Mouse (Mus musculus): Measurements from ENCODE around the gene Sdc4.
A peak's percentile ranks its signal among the peaks of the same experiment; 100 is the strongest.

Sdc4 gene

DNA sequence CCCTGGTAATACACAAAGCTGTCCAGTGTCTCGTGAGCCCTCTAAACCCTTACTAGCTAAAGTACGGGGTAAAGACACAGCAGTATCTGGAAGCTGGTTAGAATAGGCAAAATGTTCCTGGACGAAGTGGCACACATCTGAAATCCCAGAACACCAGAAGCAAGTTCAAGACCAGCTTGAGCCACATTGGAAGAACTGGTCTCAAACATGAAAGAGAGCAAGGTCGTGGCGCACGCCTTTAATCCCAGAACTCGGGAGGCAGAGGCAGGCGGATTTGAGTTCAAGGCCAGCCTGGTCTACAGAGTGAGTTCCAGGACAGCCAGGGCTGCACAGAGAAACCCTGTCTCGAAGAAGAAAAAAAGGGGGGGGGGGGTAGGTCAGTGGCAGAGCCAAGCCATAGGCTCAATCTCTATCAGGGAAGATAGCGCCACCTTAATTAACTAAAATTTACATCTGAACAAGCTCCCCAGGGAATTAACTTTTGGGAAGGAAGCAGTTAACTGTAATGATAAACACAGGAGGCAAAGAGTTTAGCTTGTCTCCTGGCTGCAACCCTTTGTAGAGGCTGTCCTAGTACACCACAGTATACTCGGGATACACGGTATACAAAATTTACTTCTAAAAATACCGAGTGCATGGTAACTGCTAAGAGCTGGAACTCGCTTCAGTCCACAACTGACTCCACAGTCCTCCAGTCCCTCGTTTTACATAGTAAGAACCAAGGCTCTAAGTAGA is 13.6 kb downstream of the Sdc4 start:
- DNase-seq, result no peak

- DNase-seq, result no peak
Measured at GRCm38 (mm10) chr2:164428451-164428850, 15.2 kb downstream of the Sdc4 start.

DNA sequence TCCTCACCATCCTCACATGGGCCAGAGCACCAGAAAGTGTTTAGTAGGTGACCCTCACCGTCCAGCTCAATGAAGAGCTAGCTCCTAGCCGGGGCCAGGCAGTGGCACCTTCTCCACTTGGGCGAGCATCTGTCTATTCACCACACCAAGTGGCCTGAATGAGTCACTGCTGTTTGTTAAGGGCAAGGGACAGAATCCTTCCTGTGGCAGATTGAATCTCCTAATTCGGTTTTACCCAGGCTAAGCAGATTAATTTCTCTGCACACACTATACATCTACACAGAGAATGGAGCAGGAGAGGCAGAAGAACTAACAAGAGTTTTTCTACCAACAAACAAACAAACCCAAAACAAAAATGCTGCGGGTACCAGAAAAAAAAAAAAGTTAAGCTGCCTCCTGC is 16.7 kb downstream of the Sdc4 start:
- no peak for DNase-seq

DNA sequence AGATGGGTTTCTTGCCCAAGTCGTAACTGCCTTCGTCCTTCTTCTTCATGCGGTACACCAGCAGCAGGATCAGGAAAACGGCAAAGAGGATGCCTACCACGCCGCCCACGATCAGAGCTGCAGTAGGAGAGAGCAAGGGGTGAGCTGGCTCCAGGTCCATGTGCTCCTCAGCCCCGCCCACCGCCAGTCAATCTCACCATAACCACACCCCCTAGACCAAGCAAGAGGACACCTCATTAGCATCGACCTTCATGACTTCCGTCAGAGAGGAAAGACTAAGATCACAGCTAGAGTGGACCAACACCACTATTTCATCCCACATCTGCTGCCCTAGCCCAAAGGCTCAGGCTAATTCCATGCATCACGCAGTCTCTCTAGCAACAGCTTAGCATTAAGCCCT is 17.6 kb downstream of the Sdc4 start:
- no peak for DNase-seq

DNA sequence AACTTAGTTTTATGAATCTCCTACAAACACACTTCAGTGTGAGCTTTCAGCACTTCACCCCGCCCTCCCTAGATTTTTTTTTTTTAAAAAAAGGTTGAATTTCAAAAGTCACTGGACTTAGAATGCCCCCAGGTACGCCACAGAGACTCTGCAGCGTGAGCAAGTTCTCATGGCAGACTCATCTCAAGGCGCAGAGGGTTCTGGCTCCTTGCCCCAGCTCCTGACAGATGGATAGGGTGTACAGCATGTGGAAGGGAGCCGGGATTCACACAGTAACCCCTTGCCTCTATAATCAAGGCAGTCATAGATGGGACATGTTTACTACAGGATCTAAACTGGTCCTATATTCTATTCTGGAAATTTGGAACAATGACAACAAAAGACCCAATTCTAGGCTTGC is 18.3 kb downstream of the Sdc4 start:
- no peak for DNase-seq

DNA sequence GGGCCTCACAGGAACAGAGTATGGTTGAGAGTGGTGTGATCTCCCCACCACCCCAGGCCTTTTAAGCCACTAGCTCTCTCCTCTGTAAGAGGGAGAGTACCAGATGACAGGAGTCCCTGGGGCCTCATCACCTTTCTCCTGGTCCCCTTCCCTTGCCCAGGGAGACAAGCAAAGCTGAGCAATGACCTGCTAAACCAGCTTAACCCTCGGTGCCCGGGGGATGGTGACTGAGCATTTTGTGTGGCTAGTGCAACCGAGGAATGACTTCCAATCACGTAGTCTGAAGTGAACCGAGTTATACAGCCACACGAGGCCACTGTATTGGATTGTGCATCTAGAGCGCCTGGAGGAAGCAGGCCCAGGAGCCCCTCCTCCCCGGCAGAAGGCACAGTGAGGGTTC is 19.3 kb downstream of the Sdc4 start:
- DNase-seq, result no peak

GRCm38 (mm10) chr2:164423464-164423863 is 20.2 kb downstream of the Sdc4 start:
- no peak for DNase-seq

GRCm38 (mm10) chr2:164422675-164423393 is 20.9 kb downstream of the Sdc4 start:
- no peak for DNase-seq

DNA sequence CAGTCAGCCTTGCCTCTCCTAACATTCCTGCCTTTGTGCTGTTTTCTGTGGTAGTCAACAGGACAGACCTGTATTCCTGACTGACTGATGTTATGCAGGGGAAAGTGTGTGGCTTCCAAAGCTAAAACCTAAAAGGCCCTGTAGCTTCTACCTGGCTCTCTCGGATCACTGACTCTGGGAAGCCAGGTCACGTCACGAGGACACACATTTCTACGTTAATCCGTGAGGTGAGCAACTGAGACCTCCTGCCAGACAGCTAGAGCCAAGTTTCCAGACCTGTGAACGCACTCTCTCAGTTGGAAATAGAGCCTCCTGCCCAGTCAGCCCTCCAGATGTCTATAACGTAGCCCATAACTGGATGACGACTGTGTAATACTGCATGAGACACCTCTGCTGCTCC is 21.7 kb downstream of the Sdc4 start:
- DNase-seq, result no peak

DNA sequence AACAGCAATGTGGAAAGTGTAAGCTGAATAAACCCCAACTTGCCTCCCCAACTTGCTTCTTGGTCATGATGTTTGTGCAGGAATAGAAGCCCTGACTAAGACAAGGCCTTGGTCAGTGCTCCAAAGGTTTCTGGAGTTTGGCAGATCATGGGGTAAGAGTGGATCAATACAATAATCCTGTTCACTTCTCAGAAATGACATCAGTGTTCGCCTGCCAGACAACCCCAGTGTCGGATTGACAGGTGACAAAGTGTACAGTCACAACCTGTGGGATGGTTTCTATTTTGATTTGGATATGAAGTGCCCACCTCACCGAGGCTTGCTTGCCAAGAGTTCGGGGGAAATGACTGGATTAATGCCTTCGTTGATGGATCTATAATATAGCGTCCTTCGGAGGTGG is 22.4 kb downstream of the Sdc4 start:
- no peak for DNase-seq

DNA sequence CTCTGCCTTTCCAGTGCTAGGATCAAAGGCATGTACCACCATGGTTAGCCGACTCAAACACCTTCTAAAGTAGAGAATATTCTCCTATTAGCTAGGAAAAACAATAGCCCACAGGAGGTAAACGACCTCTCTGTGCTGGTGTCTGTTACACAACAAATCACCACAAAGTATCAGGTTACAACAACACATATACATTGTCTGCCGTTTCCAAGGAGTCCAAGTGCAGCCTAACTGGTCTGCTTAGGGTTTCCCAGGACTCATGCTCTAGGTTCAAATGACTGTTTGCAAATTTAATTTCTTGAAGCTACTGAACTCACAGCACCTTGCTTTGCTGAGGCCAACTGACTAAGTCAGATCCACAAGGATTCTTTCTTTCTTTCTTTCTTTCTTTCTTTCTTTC is 24.2 kb downstream of the Sdc4 start:
- DNase-seq, result no peak

DNA sequence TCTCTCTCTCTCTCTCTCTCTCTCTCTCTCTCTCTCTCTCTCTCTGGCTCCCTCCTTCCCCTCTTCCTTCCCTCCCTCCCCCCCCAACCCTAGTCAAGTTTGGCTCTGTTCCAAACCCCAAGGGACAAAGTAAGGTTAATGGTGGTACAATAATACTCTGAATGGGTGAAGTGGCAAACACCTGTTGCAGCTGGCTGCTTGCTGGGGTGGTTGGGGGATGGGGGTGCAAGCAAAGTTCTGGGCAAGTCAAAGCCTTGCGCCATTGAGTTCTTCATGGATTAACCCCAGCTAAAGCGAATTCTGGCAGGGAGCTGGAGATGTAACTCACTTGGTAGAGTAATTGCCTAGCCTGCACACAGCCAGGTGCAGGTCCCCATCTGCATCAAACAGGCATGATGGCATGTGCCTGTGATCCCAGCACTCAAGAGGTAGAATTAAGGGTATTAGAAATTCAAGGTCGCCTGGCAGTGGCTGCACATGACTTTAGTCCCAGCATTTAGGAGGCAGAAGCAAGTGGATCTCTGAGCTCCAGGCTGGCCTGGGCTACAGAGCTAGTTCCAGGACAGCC is 25.3 kb downstream of the Sdc4 start:
- no peak for DNase-seq

- DNase-seq, result peak; percentile 32
Measured at GRCm38 (mm10) chr2:164417198-164417597, 26.5 kb downstream of the Sdc4 start.

DNA sequence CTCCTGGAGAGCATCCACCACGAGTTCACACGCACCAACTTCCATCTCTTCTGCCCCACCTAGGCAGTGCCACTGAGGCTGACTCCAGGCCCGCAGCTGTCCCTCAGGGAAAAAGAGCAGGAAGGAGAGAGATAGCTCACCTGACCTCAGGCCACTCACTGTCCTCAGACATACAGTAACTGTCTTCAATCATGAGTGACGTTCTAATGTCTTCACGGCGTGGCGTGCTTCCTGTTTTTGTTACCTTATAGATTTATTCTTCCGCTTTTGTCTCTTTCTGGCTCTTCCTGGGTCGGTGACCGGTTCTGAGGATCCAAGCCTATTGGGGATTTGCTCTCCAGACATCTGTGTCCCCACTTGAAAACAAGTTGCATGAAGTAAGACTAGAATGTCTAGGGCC is 29.1 kb downstream of the Sdc4 start:
- DNase-seq, result no peak

DNA sequence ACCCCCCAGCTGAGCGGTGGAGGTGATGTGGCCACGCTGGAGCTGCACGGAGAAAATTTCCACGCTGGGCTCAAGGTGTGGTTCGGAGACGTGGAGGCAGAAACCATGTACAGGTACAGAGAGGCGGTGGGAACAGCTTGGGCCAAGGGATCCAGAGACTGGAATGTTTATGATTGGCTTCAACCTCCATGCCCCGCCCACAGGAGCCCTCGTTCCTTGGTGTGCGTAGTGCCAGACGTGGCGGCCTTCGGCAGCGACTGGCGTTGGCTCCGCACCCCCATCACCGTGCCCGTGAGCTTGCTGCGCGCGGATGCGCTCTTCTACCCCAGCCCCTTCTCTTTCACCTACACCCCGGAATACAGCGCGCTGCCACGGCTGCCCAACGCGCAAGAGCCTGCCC is 29.5 kb downstream of the Sdc4 start:
- DNase-seq, result no peak

GRCm38 (mm10) chr2:164407708-164408107 is 36.0 kb downstream of the Sdc4 start:
- peak; percentile 60 for DNase-seq

DNA sequence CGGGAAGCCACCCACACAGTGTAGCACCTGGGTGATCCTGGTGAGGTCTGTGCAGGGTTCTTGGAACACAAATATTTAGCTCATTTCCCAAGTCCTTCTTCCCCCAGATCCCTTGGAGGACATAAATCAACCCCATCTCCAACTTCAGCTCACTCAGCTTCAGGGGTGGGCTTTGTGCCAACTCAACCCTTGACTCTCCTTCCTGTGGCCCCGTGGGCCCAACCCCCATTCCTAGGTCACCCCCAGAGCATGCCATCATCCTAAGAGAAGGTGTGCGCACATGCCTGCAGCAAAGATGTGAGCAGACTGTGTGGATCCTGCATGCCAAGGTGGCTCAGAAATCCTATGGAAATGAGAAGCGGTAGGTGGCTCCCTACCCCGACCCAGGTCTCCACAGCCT is 38.2 kb downstream of the Sdc4 start:
- DNase-seq, result no peak

- no peak for DNase-seq
Measured at GRCm38 (mm10) chr2:164405060-164405459, 38.6 kb downstream of the Sdc4 start, which contains the start of gene Matn4. Gene Matn4, minus strand, starts transcription at chr2:164405160.

DNA sequence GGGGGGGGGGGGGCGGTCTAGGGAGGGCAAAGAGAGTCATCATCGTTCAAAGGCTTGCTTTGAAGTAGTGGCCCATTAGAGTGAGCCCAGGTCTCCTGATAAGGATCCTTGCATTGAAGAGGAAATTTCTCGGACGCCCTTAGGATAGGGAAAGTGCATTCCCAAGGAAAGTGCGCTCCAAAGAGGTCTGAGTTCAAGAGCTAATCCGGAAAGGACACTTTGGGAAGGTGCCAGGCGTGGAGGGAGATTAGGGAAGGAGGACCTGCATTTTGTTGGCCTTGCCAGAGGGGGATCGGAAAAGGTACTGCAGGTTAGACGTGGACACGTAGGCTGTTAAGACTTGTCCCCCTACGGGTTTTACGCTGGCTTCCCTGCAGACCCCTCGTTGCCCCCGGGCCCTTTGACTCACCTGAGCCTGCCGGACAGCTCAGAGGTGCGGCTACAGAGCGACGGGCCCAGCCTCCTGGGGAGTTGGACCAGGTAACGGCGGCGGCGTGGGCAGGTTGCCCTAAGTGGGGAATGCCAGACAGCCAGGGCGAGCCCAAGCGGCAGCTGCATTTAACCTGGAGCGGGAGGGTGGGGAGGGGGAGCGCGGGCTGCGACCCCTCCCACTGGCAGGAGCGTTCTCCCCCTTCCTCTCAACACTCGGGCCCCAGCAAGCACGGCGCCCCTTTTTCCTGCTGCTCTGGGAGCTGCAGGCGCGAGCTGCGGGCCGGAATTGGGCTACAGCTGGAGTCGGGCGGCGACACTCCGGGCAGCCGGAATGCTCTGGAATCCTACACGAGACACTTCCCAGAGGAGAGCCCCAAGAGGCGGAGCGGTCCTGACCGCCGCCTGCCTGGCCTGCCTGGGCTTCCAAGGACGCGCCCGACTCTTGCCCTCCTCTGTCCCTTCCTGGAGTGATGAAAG is 39.4 kb downstream of the Sdc4 start:
- peak; percentile 25 for DNase-seq

DNA sequence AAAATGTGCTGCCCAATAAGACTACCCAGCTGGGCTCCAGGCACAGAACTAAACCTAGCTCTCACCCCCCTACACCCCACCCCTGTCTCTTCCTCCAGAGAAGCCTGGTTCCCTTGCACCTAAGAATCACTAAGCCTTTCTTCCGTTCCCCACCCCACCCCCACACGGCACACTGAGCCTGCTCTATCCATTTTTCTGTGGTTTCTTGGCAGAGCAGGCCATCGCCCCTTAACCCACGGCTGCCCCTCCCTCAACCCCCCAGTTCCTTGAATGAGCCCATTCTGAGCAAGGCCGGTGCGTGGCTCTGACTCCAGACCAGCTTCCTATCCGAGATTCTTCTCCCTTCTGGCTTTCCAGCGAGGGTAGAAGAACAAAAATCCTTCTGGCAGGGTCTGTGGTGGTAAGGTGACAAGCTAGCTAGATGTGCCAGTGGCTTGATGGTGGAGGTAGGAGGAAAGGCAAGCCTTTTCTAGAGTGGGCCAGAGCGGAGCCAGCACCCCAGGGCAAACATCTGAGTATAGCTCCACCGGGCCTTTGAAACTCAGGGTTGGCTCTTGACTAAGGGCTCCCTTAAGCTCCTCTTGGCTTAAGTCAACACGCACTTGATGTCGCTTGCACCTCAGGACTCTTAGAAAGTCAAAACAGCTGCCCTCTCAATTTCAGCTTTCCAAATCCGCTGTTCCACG is 40.1 kb downstream of the Sdc4 start:
- DNase-seq, result no peak

- DNase-seq, result peak; percentile 72
Measured at GRCm38 (mm10) chr2:164402906-164403305, 40.8 kb downstream of the Sdc4 start, which contains the start of gene Rbpjl. Gene Rbpjl, plus strand, starts transcription at chr2:164403141.

DNA sequence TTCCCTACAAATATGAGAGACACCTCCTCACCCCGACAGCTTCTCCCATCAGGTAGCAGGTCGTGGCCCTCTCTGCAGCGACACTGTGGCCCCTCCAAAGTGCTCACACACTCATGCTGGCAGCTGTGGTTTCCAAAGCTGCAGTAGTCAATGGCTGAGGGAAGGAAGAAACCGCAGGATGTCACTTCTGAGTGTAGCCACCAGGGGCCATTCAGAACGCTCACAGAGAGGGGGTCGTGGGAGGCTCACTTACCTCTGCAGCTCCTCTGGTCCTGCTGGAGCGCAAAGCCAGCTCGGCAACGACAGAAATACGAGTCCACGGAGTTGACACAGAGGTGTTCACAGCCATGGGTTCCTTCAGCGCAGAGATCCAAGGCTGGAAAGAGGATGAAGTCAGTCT is 46.8 kb downstream of the Sdc4 start:
- DNase-seq, result no peak

Measured in liver (tissue).